Mouse (Mus musculus): ENCODE data around the gene Zfp445. TPM values are rescaled to one million over a fixed set of nuclear protein-coding genes. Genes with fewer than 3 reads are reported as not detected.

Gene Zfp445
- polyA plus RNA-seq, 1 experiment from 2014 or later, result 96.8 TPM

Other genes starting within 250 kb of the Zfp445 start
- gene Topaz1, start 118.7 kb downstream of the Zfp445 start, polyA plus RNA-seq (2015; fragmentation: Nextera tagmentation; extraction: Ambion mirVana), result not detected in 2 replicates
- 7.4 and 7.9 TPM in 2 replicates for gene Tcaim, start 60.5 kb downstream of the Zfp445 start, polyA plus RNA-seq (2015; fragmentation: Nextera tagmentation; extraction: Ambion mirVana)
- gene Gm35549, start 22.0 kb downstream of the Zfp445 start, polyA plus RNA-seq (2015; fragmentation: Nextera tagmentation; extraction: Ambion mirVana), result 0.51 and 0.56 TPM in 2 replicates
- gene Zkscan7, start 19.7 kb upstream of the Zfp445 start, polyA plus RNA-seq (2015; fragmentation: Nextera tagmentation; extraction: Ambion mirVana), result 3.9 and 4.5 TPM in 2 replicates
- gene Zfp105, start 57.1 kb upstream of the Zfp445 start, polyA plus RNA-seq (2015; fragmentation: Nextera tagmentation; extraction: Ambion mirVana), result 24.8 and 24.9 TPM in 2 replicates
- gene 1110059G10Rik, start 85.0 kb upstream of the Zfp445 start, polyA plus RNA-seq (2015; fragmentation: Nextera tagmentation; extraction: Ambion mirVana), result 32.1 and 34.9 TPM in 2 replicates
- 14.8 and 16.6 TPM in 2 replicates for gene Kif15, start 85.0 kb upstream of the Zfp445 start, polyA plus RNA-seq (2015; fragmentation: Nextera tagmentation; extraction: Ambion mirVana)
- gene Tmem42, start 155.3 kb upstream of the Zfp445 start, polyA plus RNA-seq (2015; fragmentation: Nextera tagmentation; extraction: Ambion mirVana), result 23.8 and 25.0 TPM in 2 replicates
- 0.48 and 0.55 TPM in 2 replicates for gene Tgm4, start 168.7 kb upstream of the Zfp445 start, polyA plus RNA-seq (2015; fragmentation: Nextera tagmentation; extraction: Ambion mirVana)
- gene Zdhhc3, start 247.2 kb upstream of the Zfp445 start, polyA plus RNA-seq (2015; fragmentation: Nextera tagmentation; extraction: Ambion mirVana), result 81.8 TPM in 2 replicates
- gene Exosc7, start 247.2 kb upstream of the Zfp445 start, polyA plus RNA-seq (2015; fragmentation: Nextera tagmentation; extraction: Ambion mirVana), result 75.8 and 78.1 TPM in 2 replicates